Mouse (Mus musculus) thymus, postnatal 25 days (tissue): ENCODE measurements at regions not wholly inside any gene's neighbourhood (a gene's known extent, or its start where the extent isn't known, plus 50 kb on each side); places are given as distances from the start of the nearest gene placed in this dataset.

ENCODE experiments used
- DNase-seq: peaks from one replicate; pipeline ENCODE4 v3.0.0; 2022

DNA sequence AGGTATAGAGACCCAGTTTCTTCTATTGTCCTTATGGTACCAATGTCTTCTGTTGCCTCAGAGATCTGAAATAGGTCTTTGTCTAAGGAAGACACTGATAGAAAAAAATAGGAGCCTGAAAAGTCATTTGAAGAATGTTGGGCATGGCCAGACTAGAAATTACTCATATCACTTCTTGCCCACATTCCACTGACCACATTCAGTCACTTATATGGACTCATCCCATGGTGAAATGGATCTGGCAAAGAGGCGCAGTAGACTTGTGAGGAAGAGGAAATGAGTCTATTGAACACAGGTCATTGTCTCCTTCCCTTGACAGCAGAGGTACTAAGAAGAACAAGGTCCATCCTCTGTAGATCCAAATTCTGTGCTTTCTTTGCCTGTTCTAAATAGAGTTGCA is 318.9 kb upstream of the A1bg start:
- no peak for DNase-seq

DNA sequence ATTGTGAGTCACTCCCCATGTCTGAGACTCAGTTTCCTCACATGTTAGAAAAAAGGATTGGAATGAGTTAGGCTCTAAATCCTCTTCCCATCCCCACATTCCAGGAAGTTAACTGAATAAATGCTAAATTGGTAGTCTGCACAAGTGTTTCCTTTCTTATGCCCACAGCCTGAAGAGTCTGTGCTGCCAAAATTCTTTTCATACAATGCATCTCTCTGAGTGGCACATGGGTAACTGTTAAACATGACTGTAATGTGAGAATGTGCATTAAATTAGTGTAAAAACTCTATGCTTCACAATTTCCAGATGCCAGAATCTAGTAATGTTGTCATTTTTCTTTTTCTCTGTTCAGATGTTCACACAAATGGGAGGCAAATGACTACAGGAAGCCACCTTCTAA is 317.5 kb upstream of the A1bg start:
- DNase-seq = no peak

DNA sequence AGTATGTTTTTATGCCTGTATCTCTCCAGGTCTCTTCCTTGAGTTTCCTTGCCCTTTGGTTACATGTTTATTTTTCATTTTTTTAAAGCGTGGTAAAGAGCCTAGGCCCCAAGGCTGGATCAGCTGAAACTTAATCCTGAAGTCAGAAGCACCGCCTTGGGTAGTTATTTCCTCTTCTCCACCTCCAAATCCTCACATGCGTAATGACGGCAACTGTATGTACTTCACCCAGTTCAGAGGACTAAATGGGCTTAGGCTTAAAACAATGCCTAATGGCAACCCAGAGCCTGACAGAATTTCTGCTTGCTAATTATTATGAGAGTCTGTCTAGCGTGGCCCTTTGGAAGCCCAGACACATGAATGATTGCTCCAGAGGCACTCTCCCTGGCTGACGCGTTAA is 316.6 kb upstream of the A1bg start:
- DNase-seq = no peak

DNA sequence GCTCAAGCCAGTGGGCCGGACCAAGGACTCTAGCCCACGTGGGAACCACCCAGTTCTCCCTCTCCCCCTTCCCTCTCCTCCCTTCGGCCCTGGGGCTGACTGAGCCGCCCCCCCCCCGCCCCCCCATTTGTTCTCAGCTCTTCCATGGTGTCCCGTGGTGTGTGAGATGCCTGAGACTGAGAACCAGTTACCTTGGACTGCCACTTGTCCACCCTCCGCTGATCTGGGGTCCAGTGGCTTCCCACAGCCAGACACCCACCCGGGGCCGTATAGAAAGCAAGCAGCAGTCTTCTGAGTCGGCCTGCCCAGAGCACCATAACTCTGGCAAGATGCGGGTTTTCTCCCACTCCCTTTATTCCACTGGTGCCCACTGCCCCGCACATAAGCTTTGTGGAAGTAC is 316.2 kb upstream of the A1bg start:
- no peak for DNase-seq

DNA sequence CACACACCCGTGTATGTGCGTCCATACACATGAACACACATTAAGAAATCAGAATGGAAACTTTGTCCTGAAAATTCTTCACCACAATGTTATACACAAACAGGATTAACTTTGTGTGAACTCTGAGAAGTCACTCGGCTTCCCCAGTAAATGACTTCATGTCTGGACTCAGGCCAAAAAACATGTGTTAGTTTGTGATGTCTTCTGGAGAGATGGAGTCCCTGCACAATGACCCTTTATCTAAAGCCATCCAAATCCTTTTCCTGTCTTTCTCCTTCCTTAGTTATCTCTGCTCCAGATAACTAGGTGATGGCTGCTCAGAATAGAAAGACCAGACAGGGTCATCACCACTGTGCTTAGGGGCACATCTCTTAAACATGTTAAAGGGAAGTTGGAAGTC is 306.8 kb upstream of the A1bg start:
- DNase-seq = no peak

DNA sequence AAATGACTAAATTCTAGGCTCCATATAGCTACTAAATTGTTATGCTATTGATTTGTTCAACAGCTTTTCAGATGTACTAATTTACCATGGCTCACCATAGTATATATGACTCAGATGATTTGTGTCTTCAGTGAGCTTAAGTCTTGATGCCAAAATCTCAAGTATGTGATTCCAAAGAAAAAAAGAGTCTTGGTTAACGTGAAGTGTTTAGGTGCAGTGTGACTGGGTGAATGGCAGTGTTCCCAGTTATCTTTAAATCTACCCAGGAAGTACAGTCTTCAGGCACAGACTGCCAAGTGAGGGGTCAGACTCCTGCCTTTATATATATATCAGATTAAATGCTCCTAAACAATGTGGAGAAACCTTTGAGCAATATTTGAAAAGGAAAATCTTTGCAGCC is 300.1 kb upstream of the A1bg start:
- no peak for DNase-seq

DNA sequence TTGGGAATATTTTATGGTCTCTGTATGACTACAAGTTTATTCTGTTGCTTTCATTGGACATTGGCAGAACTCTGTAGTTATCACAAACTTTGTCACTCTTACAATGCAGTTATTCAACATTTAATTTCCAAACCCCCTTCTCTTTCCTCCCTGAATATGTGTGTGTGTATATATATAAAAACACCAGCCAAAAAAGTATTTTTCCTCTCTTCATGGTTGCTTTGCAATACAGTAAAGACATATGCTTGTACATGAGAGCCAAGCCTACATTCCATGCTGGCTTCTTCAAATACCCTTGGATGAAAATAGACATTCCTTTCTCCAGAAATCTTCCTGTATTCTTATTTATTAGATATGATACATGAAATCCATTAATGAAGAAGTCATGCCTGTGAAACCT is 287.3 kb upstream of the A1bg start:
- no peak for DNase-seq

DNA sequence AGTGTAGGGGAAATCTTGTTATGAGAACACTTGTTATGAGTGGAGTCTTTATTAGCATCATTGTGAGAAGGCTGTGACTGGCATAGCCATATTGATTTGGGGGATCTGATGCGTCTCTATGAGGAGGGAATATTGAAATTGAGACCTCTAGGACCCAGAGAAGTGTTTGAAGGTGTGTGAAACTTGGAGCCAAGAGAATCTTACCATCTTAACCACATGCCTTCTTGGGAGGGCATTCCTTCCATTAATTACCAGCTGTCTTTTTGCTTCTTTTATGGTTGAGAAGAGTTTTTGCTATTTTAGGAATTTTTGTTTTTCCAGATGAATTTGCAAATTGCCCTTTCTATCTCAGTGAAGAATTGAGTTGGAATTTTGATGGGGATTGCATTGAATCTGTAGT is 267.2 kb upstream of the A1bg start:
- no peak for DNase-seq

DNA sequence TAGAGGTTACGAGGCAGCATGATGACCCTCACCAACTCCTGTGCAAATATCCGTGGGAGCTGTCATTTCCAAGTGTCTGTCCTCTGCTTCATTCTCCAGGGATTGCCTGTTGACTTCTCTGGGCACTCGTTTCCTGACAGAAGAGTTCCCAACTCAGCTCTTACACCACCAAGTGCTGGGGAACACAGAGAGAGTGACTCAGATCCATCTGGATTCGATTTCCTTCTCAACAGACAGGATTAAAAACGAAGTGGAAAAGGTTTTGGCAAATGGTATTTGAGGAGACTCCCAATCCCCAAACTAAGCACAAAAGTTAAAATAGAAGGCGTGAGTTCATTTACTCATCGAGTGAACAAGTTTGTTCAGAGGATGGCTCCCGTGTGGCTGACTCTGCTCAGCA is 266.7 kb upstream of the A1bg start:
- no peak for DNase-seq

DNA sequence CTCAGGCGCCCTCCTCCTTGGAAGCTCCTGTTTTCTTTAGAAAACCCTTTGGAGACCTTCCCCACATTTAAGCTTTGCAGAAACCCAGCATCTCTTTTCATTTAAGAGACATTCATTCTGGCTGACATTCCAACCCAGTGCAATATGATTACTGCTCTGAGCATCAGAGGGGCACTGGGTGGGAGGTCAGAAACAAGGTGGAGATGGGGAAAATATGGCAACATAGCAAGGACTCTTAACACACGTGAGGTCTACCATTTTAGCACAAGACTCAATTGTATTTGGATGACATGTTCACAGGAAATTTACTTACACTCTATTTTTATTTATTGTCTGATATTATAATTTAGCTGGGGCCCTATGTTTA is 261.8 kb upstream of the A1bg start:
- no peak for DNase-seq

DNA sequence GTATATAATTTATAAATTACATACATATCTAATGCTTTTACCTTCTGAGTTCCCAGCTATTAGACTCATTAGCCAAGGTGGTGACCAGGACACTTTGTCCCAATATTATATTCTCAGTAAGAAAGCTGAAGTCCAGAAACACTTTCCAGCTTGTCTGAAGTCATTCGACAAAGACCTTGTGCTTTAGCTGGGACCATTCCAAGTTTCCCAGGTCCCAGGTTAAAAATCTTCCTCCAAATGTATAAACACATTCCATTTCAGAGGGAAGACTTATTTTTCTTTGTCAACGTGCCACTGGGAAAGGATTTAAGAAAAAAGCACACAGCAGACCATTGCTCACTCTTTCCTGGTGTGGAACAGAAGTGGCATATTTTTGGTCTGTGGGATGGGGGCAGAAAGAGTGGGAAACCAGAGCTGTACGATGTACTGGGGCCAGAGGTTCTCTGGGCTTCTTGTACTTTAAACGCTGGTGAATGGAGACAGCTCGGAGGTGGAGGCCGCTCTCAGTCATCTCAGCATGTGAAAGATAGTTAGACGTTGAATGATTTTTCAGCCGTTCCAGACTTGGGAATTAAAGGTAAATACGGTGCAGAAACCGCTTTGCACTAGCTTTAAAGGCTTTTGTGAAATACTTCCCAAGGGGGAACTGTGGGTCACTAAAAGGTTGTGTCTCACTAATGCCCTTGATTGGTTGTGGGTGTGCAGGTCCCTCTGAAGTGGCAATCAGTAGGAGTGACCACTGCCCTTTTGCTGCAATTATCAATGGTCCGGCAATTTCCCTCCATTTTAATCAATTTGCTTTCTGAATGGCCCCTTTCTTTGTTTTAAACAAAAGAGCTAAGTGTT is 261.2 kb upstream of the A1bg start:
- DNase-seq = no peak

DNA sequence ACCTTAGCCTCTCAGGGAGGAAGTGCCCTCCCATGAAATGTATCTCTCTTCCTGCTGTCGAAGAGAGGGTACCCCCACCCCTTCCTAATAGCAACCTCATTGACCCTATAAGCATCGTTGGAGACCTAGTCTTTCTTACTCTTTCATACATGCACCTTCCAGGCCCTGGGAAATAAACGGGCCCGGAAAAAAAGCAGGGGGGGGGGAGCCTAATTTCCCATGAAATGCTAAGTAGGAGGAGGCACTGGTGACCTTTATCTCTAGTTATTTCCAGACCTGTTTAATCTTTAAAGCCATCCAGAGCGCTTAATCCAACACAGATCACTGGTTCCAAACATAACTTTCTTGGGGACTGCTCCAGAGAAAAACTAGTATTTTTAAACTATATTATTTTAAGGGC is 260.5 kb upstream of the A1bg start:
- DNase-seq = no peak

DNA sequence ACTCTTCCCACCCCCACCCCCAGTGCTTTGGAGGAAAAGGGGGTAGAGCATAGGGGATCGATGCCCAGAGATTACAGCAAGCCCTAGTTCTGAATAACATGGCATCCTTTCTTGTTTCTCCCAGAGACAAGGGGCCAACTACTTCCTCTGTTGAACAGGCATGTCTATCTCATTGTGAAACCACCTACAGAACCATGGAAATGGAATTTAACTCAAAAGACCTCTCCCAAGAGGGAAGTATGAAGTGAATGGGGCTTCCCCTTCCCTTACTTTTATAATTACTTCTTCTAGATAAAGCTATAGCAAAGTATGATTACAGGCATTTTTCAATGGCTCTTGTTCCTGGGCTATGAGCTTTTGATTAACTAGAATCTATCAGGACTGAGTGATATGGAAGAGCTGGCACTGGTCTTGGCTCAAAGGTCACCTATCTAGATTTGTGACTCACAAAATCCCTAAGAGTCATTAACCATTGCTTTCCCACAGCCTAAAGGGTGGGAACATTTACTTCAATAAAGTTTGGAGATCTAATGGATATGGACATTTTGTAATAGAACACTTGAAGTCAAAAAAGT is 246.1 kb upstream of the A1bg start:
- no peak for DNase-seq

DNA sequence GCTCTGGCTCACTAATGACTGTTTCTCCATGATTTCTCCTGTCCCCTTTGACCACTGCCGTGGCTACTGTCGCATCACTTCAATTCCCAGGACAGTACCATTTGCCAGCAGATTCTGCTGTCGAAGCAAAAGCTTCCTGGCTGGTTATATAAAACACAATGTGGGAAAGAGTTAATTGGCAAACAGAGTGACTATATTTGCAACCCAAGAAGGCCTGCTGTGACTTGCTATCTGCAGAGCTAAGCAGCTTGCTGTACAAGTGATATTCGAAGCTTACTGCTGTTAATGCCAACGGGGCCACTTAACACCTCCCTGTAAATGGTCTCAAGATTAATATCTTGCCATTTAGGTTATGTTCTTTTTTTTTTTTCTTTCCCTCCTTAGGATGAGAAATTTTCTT is 242.2 kb upstream of the A1bg start:
- no peak for DNase-seq

DNA sequence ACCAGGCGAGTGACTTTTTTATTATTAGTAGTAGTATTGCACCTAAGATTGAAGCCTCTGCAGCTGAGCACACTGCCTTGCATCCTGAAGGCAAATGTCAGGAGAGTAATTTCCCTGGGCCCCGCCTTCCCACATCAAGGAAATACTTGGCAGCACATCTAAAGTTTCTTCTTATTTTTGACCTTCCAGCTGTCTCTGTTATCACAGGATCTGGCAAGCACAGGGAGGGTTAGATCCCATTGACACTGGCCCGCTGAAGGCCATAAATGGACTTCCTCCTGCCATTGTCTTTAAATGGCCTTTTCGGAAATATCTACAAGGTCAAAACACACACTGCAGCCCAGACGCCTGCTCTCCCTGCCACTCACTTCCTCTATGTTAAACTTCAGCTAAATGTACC is 238.6 kb upstream of the A1bg start:
- DNase-seq = no peak

DNA sequence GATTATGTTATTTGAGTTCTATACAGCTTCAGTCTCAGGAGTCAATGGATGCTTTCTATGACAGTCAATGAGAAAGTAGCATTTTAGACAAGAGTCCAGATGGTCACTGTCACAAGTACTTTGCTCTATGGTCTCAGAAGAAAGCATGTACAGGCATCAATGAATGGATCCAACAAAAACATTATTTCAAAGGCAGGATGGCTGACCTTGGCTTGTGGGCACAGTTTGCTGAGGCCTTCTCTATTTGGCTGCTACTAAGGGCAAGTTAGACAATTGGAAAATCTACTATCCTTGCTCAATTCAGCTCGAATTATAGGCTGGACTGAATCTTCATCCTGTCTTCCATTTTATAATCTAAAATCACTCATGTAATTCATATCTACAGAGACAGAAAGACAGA is 237.9 kb upstream of the A1bg start:
- DNase-seq = no peak

DNA sequence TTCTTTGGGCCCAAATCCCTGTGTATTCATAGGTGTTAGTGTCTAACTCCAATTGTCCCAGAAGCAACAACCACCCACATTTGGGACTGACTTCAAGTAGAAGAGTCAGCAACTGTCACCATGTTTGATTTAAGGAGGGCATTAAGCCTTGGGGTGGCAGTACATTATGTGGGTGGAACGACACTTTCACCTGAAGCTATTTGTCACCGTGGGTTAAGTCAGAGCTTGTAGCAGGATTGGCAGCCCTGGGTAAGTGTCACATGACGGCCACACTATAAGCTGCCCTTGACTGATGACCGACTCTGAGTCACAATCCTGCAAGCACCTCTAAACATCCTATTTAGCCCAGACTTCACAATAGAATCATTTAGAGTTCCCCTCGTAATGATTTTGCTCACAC is 236.7 kb upstream of the A1bg start:
- DNase-seq = no peak

DNA sequence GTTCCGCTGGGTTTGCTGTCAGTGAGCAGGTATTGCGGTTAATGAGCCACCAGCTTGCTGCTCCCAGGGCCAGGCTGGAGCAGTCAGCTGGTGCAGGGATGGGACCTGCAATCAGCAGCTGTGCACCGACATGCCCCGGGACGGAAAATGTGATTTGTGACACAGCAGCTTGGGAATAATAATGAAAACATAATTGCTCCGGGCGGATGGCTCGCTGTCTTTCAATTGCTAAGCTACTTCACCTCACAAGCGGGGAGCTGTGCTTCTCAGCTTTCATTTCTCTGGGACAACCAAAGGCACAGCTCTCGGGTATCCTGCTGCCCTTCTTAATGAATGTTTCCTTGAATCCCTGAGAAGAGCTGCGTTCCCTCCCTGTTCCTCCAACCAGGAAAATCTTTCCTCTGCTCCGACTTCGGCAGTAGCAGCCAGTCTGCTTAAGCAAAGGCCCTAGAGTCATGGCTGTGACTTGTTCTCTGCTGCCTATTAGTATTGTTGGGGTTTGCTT is 235.3 kb upstream of the A1bg start:
- peak; percentile 6 for DNase-seq

DNA sequence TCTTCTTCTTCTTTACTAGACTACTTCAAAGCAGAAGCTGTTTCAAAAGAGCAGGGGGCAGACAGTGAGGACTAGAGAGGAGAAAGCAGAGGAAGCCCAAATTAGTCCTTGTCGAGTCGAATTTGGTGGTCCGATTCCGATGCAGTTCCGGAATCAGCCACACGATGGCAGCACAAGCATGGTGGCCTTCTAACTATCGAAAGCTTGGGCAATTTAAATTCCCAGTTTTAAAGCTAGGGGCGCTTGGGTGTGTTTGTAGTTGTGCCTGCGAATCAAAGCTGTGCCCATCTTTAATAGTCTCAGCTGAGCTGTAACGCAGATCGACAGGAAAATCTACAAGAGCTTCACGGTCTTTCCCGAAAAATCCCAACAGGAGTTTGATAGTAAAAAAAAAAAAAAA is 234.7 kb upstream of the A1bg start:
- DNase-seq = peak; percentile 86

DNA sequence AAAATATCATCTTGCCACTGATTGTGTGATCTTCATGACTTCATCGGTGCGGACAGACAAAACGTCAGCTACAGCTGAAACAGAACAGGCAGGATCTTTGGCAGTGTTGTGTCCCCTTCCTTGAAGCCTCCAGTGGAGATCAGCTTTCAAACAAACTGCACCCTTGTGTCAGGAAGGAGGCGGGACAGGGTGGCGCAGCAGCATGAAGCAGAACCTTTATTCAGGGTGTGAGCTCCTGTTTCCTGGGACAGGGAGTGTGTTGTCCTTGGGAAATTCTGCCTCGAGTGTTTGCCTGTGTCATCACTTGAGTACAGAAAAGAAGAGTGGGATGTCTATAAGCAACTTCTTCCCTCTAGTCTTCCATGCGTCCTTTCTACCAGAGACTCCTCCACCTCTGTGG is 232.7 kb upstream of the A1bg start:
- DNase-seq = no peak

DNA sequence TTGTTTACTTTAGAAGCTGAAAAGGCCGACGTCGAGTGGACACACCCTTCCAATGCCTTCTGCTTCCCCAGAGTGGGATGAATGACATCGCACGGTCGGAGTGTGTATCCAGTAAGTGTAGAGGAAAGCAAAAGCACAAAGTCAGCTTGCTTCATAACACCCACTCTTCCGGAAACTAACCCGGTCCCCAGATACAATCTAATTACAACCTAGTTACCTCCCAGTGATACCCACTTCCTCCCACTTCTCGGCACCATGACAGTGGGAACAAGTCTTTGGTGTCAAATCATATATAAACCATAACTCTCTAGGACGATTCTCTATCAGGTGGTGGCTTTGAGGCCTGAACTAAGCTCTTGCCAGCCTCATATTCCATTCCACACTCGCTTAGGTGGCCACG is 231.4 kb upstream of the A1bg start:
- no peak for DNase-seq

DNA sequence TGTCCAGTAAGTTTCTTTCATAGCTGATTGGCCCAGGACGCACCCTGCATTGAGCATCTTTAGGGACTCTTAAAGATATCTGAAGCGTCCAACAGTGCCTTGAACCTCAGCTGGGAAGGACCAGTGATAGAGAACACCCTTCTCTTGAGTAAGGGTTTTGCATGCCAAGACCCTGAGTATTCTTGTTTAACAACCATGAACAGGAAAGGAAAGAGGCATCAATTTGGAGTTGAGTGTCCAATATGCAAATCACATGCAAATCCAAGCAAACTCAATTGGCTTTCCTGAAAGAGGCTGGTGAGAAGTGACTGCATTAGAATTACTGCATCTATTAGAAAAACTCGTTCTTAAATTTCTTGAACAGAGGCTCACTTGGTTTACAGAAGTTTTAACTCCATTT is 220.0 kb upstream of the A1bg start:
- DNase-seq = no peak

DNA sequence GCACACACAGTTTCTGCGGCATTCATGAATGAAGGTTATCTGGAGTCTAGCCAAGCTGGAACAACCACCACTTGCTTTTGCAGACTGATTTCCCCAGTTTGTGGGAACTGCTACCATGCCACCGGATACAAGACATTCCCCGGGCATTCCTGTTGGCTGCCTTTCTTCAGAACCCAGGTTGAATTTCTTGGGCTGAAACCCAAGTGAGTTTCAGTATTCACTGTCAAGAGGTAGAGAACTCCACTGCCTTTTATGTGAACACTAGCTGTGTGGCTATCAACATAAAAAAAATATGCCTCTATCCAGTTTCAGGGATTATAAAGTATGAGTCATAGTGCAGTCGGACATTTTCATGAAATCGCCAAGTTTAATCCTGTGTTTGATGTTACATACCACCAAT is 216.3 kb upstream of the A1bg start:
- no peak for DNase-seq

DNA sequence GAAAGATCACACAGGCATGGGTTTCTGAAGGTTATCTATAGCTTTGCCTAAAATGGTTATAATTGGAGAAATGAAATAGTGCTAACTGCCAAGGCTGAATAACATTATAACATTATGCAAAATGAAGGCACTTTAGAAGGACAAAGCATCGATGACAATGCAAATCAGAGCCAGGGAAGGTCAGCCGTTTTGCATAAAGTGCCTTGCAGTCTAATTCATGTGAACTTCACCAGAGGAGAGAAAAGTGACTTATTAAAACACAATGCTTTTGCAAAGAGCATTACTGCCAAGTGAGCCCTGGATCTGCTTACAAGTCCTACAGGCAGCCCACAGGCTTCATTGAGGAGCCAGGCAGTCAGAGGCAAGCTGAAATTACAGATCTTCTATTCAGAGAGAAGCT is 214.0 kb upstream of the A1bg start:
- no peak for DNase-seq

DNA sequence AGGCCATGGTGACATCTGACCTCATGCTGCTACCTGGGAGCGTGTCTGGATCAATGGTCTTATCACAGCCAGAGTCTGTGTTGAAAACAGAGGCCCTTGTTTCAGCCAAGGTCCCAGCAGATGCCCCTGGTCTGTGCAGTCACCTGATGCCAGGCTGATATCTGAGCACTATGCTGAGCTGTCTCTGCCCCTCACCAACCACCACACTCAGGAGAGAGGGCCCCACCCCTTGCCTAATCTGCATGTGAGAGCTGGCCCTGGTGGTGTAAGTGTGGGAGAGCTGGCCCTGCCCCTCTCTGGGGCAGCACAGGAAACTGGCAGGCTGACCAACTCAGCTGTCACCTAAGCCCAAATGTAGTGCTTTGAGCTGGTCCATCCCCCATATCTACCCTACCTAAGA is 210.5 kb upstream of the A1bg start:
- DNase-seq = no peak
